Mouse (Mus musculus) forebrain, embryonic 10.5 days (tissue): Measurements from ENCODE around the gene Lpar1. TPM values are rescaled to one million over a fixed set of nuclear protein-coding genes. Genes with fewer than 3 reads are reported as not detected.

Source experiments
- DNase-seq: peaks from one replicate; pipeline ENCODE4 v3.0.0-alpha.2; 2017; ENCODE audit warnings: low spot score; ENCODE audit errors: extremely low spot score
- H3K27ac ChIP-seq: fragments of 300-500 bp; sonication (generic); 2 replicates; pipeline ENCODE4 v1.5.1; 2016; ENCODE audit warnings: mild to moderate bottlenecking
- H3K27me3 ChIP-seq: fragments of 300-500 bp; sonication (generic); 2 replicates; pipeline ENCODE4 v1.6.1; 2016; ENCODE audit warnings: mild to moderate bottlenecking; ENCODE audit not compliant: poor library complexity, severe bottlenecking
- H3K36me3 ChIP-seq: fragments of 300-500 bp; sonication (generic); replicated peaks from 2 replicates; pipeline ENCODE4 v1.6.1; 2016; ENCODE audit warnings: mild to moderate bottlenecking, moderate library complexity
- H3K4me1 ChIP-seq: fragments of 300-500 bp; sonication (generic); 2 replicates; pipeline ENCODE4 v1.6.1; 2016
- H3K4me3 ChIP-seq: fragments of 300-500 bp; sonication (generic); 2 replicates; pipeline ENCODE4 v1.5.1; 2016; ENCODE audit warnings: mild to moderate bottlenecking, moderate library complexity
- H3K9me3 ChIP-seq: fragments of 300-500 bp; sonication (generic); 2 replicates; pipeline ENCODE4 v1.6.1; 2016; ENCODE audit warnings: mild to moderate bottlenecking, moderate library complexity
- WGBS: fragments of 180-500 bp; shearing (Covaris S2); methylation state at CpG from one replicate; pipeline ENCODE4 v1.1.7; 2016; 5-methylcytosine and 5-hydroxymethylcytosine counted together
- polyA plus RNA-seq: library from polyadenylated mRNA; unstranded; fragments of >200 nt; fragmentation: Nextera tagmentation; extraction: Ambion mirVana; gene quantifications from 2 replicates; pipeline ENCODE4 v1.2.1, GENCODE M21; 2016

The Lpar1 gene
- polyA plus RNA-seq, 1 experiment from 2014 or later = 60.9 TPM

DNA sequence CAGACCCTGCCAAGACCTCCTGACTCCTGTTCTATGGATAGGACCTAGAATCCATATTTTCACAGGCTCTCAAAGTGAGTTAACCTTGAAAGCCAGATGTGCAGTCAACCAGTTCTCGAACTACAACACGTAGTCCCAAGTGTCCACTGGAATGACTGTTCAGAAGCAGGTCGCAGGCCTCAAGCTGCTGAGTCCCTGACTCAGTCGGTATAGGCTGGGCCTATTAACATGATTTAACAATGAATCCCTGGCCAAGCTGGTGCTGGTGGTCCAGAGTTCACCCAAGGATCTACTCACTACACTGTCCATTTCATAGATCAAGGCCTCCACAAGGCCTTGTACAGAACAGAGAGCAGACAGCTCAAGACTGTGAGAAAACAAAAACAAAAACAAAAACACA, 33.8 kb downstream of the Lpar1 start:
- Histone ChIP-seq H3K4me1 (peaks cover 29% of the 10 kb centered on the region), H3K9me3 (0 out of 2 replicates have a peak, but pooled peaks cover 7% of the 10 kb centered on the region), H3K27me3 (no peaks in the 10 kb centered on the region), H3K36me3 (peaks cover 20% of the 10 kb centered on the region), H3K4me3 (no peak overlapping the region), H3K27ac (no peak overlapping the region)
- WGBS = 86% methylated on average over 4 of the region's 4 CpGs
- DNase-seq = no peak

GRCm38 (mm10) chr4:58518215-58518988, 35.3 kb downstream of the Lpar1 start:
- no peaks in the 10 kb centered on the region for H3K27me3 ChIP-seq
- no peak overlapping the region for H3K4me3 ChIP-seq
- H3K27ac ChIP-seq = peak overlapping the region; percentile 54; the same call in 1 of the 2 replicates
- 41% methylated on average over 9 of the region's 9 CpGs for WGBS
- H3K36me3 ChIP-seq = peaks cover 15% of the 10 kb centered on the region
- H3K4me1 ChIP-seq = peaks cover 29% of the 10 kb centered on the region
- peak; percentile 36 for DNase-seq
- 0 out of 2 replicates have a peak, but pooled peaks cover 7% of the 10 kb centered on the region for H3K9me3 ChIP-seq

- no peaks in the 10 kb centered on the region for H3K27me3 ChIP-seq
- no peak overlapping the region for H3K27ac ChIP-seq
- H3K4me1 ChIP-seq = peaks cover 28% of the 10 kb centered on the region
- peaks cover 10% of the 10 kb centered on the region for H3K36me3 ChIP-seq
- H3K9me3 ChIP-seq = no peaks in the 10 kb centered on the region
- no peak for DNase-seq
- WGBS = 84% methylated on average over 3 of the region's 3 CpGs
- no peak overlapping the region for H3K4me3 ChIP-seq
Observed at GRCm38 (mm10) chr4:58516810-58517209, 36.9 kb downstream of the Lpar1 start.

DNA sequence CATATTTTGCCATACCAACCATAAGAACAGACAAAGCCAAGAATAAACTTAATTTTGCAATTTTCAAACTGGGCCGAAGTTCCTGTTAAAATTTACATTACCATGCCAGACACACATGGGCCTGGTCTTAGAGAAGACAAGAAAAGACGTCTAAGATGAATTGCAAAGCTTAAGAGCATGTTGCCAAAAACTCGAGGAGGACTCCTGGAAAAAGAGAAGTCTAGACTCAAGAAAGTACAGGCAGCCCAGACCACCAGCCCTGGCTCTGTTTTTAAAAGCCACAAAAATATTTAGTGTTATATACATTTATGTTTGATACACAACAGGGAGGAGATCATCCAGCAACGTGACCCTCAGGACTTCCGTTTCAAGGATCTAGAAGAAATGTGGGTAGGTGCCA, 37.5 kb downstream of the Lpar1 start:
- H3K4me3 ChIP-seq = no peak overlapping the region
- H3K27me3 ChIP-seq = no peaks in the 10 kb centered on the region
- peaks cover 10% of the 10 kb centered on the region for H3K36me3 ChIP-seq
- peaks cover 24% of the 10 kb centered on the region for H3K4me1 ChIP-seq
- DNase-seq = no peak
- WGBS = 89% methylated on average over 5 of the region's 5 CpGs
- H3K9me3 ChIP-seq = no peaks in the 10 kb centered on the region
- no peak overlapping the region for H3K27ac ChIP-seq

GRCm38 (mm10) chr4:58511554-58511953, 42.1 kb downstream of the Lpar1 start:
- Histone ChIP-seq H3K4me3 (no peak overlapping the region), H3K27ac (no peak overlapping the region), H3K36me3 (peaks cover 15% of the 10 kb centered on the region), H3K4me1 (peaks cover 18% of the 10 kb centered on the region), H3K27me3 (no peaks in the 10 kb centered on the region), H3K9me3 (no peaks in the 10 kb centered on the region)
- no peak for DNase-seq
- 93% methylated on average over 3 of the region's 3 CpGs for WGBS

GRCm38 (mm10) chr4:58508833-58509232, 44.9 kb downstream of the Lpar1 start:
- 36% methylated on average over 7 of the region's 7 CpGs for WGBS
- Histone ChIP-seq H3K27ac (peak overlapping the region; percentile 37; the same call in 1 of the 2 replicates), H3K4me1 (peaks cover 22% of the 10 kb centered on the region), H3K9me3 (no peaks in the 10 kb centered on the region), H3K27me3 (no peaks in the 10 kb centered on the region), H3K4me3 (no peak overlapping the region), H3K36me3 (peaks cover 21% of the 10 kb centered on the region)
- no peak for DNase-seq

DNA sequence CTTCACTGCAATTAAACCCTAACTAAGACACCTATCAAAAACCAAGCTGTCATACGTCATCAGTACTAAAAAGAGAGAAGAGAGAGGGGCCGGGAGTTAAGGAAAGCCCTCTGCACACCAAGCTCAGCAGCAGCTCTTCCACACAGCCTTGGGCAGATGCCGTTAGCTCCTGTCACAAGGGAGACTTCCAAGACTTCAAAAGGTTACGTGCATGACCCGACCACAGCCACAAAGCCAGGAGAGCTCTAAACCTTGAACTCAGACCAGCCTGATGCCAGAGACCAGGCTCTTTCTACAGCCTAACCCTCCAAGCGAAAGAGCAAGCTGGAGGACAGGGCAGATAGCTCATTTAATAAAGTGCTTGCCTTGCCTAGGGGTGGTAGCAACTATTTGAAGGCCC, 46.2 kb downstream of the Lpar1 start:
- Histone ChIP-seq H3K4me3 (no peak overlapping the region), H3K4me1 (peaks cover 22% of the 10 kb centered on the region), H3K27ac (no peak overlapping the region), H3K9me3 (no peaks in the 10 kb centered on the region), H3K36me3 (peaks cover 33% of the 10 kb centered on the region), H3K27me3 (no peaks in the 10 kb centered on the region)
- DNase-seq = no peak
- WGBS = 87% methylated on average over 6 of the region's 6 CpGs

- Histone ChIP-seq H3K9me3 (no peaks in the 10 kb centered on the region), H3K36me3 (peaks cover 34% of the 10 kb centered on the region)
- 97% methylated on average over 4 of the region's 4 CpGs for WGBS
Observed at GRCm38 (mm10) chr4:58506539-58507527, 46.9 kb downstream of the Lpar1 start.

DNA sequence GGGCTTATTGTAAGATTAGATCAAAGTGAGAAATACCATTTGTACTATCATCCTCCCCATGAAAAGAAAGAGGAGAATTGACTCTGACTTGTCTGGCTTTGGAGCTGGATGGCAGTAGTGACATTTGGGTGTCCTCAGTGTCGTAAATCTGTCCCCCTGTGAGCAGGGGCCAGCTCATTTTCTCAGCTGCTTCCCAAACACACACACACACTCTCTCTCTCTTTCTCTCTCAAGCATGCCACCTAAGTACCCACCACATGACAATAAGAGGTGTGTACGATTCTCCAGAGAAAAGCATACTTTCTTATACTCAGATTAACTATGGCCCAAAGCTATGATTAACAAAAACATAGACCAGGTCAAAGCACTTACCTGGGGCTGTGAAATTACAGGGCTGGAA, 49.4 kb downstream of the Lpar1 start:
- Histone ChIP-seq H3K4me1 (peaks cover 31% of the 10 kb centered on the region), H3K4me3 (no peak overlapping the region), H3K9me3 (no peaks in the 10 kb centered on the region), H3K36me3 (peaks cover 34% of the 10 kb centered on the region), H3K27me3 (no peaks in the 10 kb centered on the region), H3K27ac (no peak overlapping the region)
- 91% methylated on average over 2 of the region's 2 CpGs for WGBS
- no peak for DNase-seq

More at GRCm38 (mm10) chr4:58506539-58507527, 46.9 kb downstream of the Lpar1 start:
- Histone ChIP-seq H3K27me3 (no peaks in the 10 kb centered on the region), H3K27ac (no peak overlapping the region), H3K4me3 (no peak overlapping the region), H3K4me1 (peaks cover 22% of the 10 kb centered on the region)
- DNase-seq = no peak

DNA sequence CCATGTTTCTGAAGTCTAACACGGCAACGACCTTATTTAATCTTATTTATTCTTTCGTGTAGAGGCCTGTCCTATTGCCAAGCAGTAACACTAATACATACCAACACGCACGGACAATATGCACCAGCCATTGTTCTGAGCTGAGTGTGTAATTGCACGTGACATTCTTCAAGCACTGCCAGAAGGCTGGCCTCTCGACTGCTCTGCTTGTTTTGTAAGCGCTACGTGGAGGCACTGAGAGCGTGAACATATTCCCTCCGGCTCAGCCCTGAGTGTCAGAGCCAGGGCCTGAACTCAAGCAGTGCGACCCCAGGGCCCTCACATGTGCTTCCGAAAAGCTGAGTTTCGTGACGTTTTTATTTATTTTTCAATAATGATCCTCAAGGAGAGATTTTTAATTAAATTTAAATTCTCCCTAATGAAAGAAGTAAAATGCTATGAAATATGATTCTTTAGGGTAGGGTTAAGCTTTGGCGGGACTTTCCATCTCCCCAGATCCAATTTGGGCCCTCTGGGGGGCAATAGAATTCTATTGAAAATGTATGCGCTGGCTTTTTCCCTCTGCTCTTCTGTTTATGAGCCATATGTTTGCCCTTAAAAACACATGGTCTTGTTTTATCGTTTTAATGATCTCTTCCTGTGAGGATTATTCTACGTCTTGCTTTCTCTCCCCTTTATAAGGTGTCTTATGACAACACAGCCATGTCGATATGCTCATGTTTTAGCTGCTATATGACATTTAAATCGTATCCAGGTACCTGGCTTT, 52.5 kb downstream of the Lpar1 start:
- Histone ChIP-seq H3K9me3 (no peaks in the 10 kb centered on the region), H3K4me1 (peaks cover 36% of the 10 kb centered on the region), H3K27ac (no peak overlapping the region), H3K4me3 (no peak overlapping the region), H3K27me3 (no peaks in the 10 kb centered on the region), H3K36me3 (peaks cover 27% of the 10 kb centered on the region)
- DNase-seq = no peak
- WGBS = 68% methylated on average over 21 of the region's 21 CpGs

DNA sequence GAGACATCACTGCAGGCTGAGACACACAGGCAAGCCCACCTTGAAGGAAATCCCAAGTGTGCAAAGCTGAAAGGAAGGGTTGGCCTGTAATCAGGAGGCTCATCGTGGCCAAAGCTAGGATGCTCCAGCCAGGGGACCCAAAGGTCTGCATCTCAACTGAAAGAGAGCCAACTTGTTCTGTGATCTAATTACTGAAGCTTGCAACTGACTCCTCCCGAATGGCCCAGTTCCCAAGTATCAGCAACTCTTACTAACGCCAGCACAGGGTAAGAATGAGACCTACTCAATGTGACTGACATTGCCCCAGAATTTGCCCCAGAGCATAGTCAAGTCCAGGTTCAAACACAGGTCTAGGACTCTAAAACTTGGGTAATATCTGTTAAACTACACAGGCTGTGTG, 53.9 kb downstream of the Lpar1 start:
- DNase-seq = no peak
- WGBS = 81% methylated on average over 3 of the region's 3 CpGs
- Histone ChIP-seq H3K9me3 (no peaks in the 10 kb centered on the region), H3K27ac (no peak overlapping the region), H3K4me3 (no peak overlapping the region), H3K27me3 (no peaks in the 10 kb centered on the region), H3K36me3 (peaks cover 26% of the 10 kb centered on the region), H3K4me1 (peaks cover 32% of the 10 kb centered on the region)

DNA sequence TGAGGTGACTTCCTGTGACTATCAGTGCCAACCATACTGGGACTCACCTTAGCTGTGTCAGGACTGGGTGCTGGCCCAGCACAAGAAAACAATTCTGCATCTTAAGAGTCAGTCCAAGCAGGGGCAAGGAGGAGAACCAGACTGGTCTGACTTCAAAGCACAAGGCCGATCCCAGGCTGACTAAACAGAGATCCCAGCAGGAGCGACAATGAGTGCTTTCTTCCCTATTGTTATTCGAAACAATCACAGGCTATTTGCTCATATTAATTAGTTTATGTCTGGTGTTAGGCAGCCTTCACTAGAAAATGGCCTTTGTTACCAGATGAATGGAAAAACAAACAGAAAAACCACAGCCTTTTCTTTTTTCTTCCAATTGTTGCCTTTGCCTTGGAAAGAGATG, 54.5 kb downstream of the Lpar1 start:
- no peak for DNase-seq
- H3K27me3 ChIP-seq = no peaks in the 10 kb centered on the region
- peaks cover 20% of the 10 kb centered on the region for H3K36me3 ChIP-seq
- H3K9me3 ChIP-seq = no peaks in the 10 kb centered on the region
- no peak overlapping the region for H3K27ac ChIP-seq
- WGBS = 62% methylated on average over 3 of the region's 3 CpGs
- peaks cover 32% of the 10 kb centered on the region for H3K4me1 ChIP-seq
- H3K4me3 ChIP-seq = no peak overlapping the region
